Mouse (Mus musculus): Measurements from ENCODE around the gene Svep1. TPM values are rescaled to one million over a fixed set of nuclear protein-coding genes. Genes with fewer than 3 reads are reported as not detected.

The Svep1 gene
- 10 to 100 TPM; 18.7 to 20.9 TPM for total RNA-seq (2021)
- long read RNA-seq, experiment 1, partial matches to known transcripts = 6 of 7 reads
- long read RNA-seq, experiment 1, other reads (novel, unspliced or antisense) = 0 of 7 reads
- long read RNA-seq, experiment 2, partial matches to known transcripts = 6 of 6 reads
- long read RNA-seq, experiment 2, other reads (novel, unspliced or antisense) = 0 of 6 reads

DNA sequence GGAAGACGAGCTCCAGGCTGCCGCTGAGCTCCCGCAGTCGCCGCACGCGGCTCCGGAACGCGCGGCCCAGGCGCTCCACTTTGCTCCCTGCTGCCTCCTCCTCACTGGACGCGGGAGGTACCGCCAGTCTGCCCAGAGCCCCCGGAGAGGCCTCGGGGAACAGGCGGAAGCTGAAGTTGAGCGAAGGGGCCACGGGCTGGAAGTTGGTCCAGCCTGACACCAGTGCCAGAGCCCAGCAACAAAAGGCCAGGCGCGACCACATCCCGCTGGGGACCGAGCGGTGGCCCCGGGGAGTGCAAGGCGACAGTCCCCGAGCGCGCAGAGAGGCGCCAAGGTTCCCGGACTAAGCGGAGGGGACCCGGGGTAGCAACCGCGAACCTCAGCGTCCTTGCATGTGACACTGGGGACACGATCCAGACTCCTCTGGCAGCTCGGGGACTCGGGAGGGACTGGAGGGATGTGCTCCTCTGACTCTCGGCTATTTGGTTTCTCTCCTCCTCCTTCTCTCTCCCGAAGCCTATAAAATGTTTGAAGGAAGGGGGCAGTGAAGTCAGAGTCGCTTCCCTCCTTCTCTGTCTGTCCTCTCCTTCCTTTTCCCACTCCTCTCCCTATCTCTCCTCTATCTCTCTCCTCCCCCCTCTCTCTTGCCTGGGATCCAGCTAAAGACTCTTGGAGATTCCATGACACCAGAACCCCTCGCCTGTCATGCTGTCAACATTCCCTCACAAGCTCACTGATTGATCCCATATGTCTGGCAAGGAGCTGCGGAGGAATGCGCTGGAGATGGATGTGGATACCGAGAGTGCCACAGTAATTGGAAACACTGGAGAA is at the start of gene Svep1:
TSS of gene Svep1 (minus strand) at position 745 of the 831 bp plus-strand sequence.
- peak; percentile 56 for DNase-seq

DNA sequence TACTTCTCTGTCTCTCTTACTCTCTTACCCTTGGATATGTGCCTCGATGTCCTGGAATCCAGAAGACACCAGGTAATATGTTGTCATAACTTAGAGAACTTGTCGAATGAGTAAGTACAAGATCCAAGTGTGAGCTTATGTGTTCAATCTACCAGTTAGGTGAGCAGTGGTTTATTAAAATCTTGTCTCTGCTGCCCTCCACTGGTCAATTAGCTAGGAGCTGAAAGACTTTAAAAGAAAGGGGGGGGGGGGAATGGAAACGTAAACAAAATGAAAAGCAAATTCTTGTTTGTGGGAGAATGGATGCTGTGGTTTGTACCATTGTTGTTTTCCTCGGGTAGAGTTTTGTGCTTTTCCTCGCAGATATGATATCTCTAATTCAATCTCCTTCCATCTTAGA is 46.8 kb upstream of the Svep1 start:
- DNase-seq = peak; percentile 48

DNA sequence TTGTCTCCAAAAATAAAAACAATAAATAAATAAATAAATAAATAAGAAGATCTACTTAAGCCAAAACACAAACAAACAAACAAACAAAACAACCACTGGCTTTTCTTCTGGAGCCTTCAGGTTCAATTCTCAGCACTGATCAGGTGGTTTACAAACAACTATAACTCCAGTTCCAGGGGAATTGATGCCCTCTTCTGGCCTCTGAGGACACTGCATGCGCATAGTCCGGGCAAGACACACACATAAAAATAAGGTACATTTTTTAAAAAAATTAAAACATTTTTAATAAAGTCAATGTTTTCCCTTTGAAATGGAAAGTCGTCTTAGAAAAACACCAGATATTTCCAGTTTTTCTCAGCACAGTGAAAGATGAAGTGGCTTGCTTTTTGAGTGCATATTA is 45.7 kb upstream of the Svep1 start:
- no peak for DNase-seq

DNA sequence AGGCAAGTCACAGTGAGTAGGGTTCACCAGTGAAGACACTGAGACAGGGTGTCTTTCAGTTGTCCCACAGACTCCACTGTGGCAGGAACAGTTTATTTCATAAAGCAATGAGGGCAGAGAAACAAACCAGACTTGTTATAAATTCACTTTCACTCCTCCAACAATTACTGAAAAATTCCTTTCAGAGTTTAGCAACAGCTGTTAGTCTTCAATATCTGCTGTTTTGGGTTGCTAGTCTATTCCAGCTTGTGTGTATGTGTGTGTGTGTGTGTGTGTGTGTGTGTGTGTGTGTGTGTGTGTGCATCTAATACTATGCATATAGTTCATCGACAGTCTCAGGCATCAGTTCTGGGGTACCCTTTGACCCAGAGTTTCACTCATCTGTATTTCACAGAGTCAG is 38.9 kb upstream of the Svep1 start:
- no peak for DNase-seq

DNA sequence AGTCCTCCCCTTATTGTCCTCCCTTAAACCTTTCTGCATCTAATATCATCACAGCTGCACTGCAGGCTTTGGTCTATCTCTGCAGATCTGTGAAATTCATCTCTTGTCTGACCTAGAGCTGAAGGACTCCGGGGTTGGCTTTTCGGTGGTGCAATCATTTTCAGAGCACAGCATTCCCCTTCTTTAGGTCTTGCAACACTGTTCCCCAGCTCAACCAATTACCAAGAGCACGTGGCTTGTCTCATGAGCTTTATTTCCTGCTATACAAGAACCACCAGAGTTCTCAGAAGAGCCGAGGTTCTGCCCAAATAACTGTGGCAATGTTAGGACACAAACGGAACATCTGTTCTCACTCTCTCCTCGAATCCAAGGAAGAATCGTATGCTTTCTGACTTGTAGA is 33.8 kb upstream of the Svep1 start:
- DNase-seq = no peak

DNA sequence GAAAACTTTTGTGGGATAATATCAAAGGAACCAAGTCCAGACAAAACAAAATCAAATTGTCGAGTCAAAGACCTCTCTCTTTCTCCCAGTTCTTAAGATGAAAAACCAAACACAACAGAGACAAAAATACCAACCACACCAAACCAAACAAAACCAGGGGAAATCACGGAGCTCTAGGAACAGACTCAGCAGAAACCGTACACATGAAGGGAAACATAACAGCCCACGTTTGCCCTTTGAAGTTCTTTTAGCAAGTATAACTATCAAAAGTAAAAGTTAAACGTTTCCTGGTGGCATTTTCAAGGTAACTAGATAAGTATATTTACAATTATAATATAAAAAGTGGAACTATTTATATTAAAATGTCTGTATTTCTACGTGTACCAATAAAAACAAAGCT is 29.2 kb upstream of the Svep1 start:
- no peak for DNase-seq

DNA sequence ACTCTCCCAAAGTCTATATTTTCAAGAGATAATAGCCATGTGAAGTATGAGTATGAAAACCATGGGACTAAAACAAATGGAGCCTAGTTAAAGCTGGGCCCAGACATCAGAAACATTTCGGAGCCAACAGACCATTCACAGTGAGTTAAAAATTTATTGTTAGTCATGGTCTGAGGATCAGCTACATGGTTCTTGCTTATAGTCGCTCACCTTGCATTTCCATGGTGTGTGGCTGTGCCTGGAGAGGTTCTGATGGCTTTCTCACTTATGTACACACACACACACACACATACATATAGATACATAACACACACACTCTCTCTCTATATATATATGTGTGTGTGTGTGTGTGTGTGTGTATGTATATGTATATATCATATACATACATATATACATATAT is 16.8 kb upstream of the Svep1 start:
- no peak for DNase-seq

DNA sequence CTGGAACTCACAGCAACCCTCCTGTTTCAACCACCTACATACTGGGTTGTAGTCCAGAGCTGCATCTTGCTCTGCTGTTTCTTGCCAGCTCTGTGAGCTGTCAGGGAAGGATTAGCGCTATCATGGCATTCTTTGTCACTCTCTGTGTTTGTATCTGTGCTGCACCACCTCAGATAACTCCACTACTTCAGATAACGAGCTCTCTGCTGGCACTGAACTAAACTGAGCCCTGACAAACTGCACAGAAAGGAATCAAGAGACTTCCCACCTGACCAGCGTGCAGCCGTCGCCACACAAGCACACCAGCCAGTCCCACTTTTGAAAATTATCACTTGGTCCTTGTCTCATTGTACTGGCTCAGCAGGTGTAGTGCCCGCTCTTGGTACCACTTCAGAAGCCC is 4.7 kb upstream of the Svep1 start:
- DNase-seq = no peak

DNA sequence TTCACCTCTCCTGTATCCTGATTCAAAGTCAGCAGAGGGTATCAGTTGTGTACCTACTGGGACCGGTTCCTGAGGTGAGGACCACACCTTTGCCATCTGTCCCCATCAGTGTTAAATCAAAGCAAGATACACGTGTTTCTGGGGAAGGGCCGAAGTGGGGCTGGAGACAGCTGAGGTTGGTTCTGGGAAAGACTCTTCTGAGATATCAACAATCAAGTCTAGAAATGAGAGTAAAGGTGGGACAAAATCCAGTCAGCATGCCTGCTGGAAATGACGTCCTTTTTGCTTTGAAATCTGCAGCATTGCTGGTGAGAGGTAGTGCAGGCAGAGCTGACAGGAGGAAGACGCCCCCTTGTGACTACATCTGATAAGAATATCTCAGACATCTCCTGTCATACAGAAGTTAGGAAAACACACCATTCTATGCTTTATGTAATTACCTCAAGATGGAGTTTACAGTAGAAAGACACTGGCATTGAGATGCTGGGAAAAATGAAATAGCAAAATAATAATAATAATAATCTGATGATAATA is 4.0 kb upstream of the Svep1 start:
- no peak for DNase-seq

DNA sequence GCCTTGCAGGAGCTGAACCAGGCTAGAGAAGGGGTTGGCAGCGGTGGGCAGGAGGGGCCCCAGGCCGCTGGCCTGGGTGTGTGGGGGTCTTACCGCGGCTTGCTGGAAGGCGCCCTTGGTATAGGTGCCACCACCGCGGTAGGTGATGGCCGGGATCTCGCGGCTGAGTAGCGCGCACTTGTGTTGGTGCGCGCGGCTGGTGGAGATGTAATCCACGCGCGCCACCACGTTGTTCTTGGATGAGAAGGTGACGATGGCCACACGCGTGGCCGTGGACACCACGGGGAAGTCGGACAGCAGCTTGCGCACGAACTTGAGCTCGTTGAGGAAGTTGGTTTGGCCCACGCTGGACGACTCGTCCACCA is 927 bp downstream of the Svep1 start:
- no peak for DNase-seq

DNA sequence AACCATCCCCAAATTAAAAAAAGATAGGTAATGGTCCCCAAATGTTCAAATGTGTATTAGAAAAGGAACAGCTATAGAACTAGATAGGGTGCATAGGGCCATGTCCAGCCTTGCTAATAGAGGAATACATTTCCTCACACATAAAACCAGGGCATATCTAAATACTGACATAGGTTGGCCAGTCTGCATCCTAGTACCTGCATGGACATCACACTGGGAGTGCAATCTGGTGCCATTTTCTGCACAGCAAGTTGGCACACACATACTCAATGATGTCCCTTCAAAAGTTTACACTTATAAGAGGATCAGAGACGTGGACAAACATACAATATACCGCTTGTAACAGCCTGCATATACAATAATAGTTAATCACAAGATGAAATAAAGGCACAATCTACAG is 5.0 kb downstream of the Svep1 start:
- no peak for DNase-seq

DNA sequence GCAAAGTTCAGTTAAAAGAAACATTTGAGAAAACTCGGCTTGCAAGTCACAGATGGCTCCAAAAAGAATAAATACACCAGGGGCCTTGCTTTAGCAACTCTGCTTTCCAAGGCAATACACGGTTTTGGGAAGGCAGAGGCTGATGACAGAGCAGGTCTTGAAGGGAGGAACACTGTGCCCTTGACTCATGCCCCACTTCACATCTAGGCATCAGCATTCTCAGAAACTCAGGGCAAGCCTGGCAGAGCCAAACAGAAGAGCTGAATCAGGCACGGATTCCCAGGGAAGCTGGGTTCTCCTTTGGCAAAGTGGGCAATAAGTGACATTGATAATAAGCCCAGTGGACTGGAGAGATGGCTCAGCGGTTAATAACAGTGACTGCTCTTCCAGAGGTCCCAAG is 5.8 kb downstream of the Svep1 start:
- DNase-seq = no peak

DNA sequence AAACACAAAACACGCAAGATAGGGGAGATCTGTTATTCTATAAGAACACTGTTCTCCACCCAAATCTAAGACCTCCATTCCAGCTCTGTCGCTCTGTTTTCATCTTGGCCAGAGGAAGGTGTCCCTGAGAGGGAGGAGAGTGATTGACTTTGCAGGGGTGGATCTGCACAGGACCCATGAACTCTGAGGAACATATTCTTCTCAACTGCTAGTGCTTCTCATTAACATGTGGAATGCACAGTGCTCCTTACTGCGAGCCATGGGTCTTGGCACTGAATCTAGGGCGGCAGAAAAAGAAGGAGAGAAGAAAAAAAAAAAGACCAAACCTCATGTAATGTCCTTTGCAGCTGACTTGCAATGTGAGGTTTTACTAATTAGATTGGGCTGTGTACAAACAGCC is 9.4 kb downstream of the Svep1 start:
- no peak for DNase-seq

DNA sequence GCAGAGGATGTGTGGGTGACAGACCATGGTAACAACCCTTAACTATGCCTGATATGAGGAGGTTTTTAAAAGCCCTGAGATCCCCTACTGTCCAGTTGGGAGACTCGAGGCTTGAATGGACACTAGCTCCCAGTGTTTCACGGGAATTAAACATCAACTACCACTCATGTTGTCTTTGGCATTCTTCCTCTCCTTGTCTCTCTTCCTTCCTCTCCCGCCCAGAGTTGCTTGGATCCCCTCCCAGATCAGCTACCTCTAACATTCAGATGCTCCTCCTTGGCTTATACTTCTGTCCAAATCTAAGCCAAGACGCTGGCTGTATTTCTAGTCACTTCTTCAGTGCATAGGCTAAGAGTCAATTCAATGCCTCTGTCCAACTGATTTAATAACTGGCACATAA is 9.9 kb downstream of the Svep1 start:
- DNase-seq = no peak

DNA sequence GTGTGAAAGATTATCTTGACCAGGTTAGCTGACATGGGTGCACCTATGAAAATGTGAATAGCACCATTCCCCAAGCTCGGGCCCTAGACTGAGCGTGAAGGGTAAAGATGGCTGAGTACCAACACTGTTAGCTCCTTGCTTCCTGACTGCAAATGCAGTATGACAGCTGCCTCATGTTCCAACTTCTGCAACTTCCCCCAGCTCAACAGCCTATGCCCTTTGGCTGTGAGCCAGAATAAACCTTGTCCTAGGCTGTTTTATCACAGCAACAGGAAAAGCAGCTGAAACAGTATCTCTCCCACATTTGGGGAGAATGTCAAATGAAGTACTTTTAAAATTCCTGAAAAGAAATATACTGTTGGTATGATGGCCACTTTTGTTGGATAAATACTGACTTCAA is 10.7 kb downstream of the Svep1 start:
- no peak for DNase-seq

DNA sequence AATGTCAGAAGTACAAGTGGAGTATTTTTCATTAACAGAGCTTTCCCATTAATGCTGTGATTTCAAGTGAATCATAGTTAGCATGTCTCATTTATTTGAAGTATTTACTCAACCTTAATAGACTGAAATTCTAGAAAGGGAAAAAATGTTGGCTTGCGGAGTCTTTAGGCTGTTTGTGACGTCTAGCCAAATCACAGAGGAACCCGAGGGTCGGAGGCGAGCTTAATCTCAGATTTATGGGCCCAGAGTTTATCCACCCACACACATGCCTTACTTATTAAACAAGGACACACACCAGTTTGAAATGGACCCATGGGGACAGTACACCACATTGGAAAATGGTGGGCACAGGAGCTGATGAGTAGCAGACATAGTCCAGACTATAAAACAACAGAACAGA is 17.4 kb downstream of the Svep1 start:
- no peak for DNase-seq

DNA sequence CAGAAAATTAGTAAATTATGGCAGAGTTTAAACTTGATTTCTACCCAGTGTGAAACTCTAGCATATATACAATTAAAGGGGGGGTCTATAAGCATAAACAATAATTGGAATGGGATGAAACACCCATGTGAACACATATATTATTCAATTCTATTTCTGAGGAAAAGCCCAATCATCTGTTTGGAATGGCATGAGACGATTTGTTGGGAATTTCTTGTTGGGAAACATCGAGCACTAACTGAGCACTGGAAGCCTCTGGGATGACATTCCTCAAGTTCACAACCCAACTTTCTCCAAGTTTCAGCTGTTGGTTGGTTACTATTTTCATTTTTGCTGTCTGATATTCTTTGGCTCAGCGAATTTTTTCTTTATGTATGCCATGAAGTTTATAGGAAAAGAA is 21.3 kb downstream of the Svep1 start:
- no peak for DNase-seq

DNA sequence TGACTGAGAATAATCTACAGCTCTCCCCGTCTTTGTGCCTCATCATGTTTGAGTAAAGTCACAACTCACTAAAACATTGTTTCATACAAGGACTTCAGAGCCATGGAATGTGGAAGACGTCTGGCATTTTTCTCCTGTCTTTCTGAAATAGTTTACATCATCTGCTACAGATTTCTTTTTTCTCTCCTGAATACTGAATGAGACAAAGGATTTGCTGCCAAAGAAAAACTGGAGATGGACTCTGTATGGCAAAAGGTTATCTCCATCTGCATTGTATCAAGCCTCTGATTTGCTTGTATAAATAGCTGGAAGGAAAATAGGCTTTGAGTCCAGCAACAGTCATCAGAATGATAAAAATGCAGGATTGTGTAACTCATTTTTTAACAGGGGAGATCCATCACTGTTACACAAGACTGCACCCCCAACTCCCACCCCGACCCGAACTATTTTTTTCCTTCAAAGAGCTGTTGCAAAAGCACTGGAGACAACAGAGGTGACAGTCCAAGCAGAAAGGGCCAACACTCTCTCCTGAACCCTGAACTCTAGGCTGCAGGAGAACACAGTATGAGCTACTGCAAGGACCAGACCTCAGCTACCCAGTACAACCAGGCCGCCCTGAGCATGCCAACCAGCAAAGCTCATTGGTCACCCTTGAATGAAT is 21.8 kb downstream of the Svep1 start:
- no peak for DNase-seq

DNA sequence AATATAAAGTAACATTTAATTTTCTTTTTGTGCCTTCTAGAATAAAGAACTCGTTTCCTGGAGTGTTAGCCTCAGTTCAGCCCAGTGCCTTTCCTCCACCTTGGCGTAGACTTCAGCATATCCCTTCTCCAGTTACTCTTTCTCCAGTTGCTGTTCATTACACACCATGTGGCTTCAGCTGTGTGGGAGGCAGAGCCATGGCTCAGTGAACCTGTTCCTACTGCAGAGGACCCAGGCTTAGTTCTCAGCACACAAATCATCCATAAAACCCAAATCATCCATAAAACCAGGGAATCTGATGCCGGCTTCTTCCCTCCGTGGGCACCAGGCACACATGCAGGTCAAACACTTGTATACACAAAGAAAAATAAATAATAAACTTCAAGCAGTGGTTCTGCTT is 22.8 kb downstream of the Svep1 start:
- DNase-seq = no peak

DNA sequence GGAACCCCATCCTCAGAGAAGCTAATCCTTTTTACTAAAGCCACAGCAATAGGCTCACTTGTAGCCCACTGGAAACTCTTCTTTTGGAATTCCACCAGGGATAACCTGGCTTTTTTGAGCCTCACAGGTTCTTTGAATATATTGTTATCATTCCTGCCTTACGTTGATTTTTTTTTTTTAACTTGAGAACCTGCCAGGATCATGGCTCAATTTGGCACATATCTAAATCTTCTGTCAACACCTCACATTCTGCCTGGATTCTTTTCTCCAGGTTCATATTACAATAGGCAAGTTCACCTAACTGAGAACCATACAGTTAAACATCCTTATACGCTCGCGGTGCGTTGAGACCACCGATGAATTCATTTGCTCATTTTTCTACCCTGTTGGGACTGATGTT is 28.2 kb downstream of the Svep1 start:
- no peak for DNase-seq

DNA sequence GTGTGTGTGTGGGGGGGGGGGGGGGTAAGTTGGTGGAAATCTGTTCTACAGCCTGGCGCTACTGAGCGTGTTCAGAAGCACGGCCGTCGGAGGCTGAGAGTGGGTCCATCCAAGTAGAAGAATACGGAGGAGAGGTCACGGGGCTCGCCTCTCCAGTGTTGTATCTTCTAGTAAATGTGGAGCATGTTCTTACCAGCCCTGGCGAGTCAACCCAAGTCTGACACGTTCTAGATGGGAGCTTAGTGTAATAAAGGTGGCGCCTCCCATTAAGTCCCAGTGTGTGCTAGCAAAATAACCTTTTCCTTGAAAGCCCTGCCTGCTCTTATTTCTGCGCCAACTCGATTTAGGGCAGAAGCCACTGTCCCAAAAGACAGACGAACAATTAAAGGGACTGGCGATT is 29.4 kb downstream of the Svep1 start:
- DNase-seq = no peak

DNA sequence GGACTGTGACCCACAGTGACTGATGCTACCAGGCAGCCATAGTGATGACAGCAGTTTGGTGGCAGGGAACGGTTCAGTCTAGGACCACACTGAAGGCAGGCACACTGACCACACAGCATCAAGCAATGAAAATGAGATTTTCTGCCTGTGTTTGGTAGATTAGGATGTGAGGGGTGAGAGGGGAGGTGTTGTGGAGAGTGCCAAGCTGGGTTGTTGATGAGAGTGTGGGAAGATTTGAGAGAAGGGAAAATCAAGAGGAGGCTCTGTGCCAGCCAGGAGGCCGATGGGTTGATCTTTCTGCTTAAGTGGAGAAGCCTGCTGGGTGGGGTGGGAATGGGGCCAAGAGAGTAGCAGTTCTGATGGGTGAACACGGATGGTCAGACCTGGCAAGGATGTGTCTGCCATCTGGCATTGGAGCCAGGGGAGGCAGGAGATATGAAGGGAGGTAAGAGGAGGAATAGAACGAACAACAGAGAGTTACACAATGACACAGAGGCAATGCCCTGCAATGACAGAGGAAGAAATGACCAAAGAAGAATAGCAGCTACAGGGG is 32.1 kb downstream of the Svep1 start:
- DNase-seq = no peak

DNA sequence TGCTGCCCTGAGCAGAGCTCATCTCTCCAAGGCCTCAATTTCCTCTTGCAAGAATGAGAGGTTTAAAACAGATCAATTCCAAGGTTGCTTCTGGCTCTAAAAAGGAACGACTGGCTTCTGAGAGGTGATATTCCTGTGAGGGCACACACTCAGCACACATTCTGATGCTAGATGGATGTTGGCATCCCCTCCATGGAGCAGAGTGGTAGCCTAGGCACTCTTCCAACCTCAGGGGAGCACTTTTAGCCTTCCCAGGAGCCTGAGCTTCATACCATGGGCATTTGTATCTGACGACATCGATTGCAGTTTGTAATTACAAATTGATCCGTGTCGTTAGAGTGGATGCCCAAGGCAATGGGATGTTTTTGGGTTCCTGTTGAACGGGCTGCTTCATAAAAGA is 33.3 kb downstream of the Svep1 start:
- no peak for DNase-seq

Measured in gastrocnemius, postnatal 10 days (tissue).